Mouse (Mus musculus): ENCODE data around the gene Gm11634.

The Gm11634 gene

DNA sequence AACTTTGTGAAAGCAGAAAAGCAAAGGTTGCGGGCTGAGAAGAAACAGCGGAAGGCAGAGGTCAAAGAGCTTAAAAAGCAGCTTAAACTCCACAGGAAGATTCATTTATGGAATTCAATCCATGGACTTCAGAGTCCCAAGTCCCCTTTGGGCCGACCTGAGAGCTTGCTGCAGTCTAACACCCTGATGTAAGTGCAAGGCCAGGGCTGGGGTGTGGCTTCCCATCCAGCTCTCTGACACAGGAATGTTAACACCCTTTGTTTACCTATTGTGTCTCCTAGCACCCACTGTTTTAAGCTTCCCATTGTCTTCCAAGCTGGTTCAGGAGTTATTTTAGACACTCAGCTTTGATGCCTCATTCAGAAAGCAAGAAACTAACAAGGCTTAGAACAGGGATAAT lies 30.6 kb downstream of the Gm11634 start:
- no peak for DNase-seq (ENCODE audit: low read depth, low spot score)

DNA sequence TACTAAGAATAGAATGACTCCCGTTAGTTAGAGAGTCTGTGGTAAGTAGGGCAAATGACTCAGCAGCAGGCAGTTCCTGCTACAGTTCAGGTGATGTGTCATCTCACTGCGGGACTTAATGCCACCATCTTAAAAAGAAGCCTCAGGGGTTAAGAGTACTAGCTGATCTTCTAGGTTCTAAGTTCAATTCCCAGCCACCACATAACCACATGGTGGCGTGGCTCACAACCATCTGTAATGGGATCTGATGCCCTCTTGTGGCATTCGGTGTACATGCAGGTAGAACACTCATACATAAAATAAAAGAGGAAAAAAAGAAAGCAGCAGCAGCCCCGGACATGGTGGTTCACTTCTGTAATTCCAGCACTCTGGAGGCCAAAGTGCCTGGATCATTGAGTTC lies 36.7 kb downstream of the Gm11634 start:
- DNase-seq (ENCODE audit: low read depth, low spot score): no peak

DNA sequence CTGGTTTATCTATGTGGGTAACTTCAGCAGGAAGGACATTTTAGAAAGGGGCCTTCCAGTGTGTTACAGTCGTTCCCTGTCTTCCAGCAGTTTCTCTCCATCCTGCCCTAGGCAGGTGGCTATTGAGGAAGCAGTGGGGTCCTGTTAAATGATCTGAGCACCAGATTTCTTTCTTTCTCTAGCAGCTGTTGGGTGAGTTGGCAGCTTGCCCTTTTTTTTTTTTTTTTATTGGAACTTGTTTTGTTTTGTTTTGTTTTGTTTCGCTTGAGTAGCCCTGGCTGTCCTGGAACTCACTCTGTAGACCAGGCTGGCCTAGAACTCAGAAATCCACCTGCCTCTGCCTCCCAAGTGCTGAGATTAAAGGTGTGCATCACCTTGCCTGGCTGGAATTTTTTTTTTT lies 42.1 kb downstream of the Gm11634 start:
- DNase-seq (ENCODE audit: low read depth, low spot score): no peak

DNA sequence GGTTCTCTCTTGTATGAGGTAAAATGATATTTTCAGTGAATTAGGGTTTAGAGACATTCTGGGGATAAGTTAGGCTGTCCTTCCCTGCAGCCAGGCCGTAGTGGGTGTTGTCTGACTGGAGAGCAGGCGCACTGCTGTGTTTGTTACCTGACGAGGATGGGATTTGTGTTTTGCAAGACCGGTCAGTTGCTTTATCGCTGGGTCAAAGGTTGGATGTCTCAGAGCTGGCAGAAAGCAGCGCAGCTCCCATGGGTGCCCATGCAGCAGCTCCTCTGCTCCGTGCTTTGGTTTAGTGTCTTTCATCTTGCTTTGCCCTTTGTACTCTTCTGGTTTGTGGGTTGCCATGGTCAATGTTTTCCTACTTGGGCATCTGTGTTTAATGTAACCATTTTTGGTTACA lies 42.5 kb downstream of the Gm11634 start:
- DNase-seq (ENCODE audit: low read depth, low spot score): no peak

DNA sequence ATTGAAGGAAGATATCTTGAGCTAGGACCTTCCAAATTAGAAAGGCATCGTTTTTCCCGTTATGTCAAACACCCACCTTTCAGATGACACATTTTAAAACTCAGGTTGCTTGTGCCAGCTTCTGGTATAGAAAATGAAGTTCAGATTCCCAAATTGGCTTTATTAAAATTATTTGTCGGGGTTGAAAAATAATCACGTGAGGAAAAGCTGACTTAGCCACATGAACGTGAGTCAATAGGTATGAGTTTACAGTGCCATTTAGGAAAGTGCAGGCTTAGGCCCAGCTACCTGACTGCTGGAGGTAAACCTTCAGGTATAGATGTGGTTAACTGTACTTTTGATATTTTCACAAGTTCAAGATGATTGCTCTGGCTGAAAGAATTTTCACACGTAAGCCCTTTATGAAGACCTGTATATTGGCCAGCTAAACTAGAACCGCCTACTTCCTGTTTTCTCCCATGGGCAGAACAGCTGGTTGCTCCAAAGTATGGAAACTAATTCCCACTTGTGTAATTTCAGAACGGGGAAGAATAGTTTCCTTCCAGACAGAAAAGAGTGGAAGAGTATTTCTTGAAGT lies 45.6 kb downstream of the Gm11634 start:
- DNase-seq (ENCODE audit: low read depth, low spot score): no peak

DNA sequence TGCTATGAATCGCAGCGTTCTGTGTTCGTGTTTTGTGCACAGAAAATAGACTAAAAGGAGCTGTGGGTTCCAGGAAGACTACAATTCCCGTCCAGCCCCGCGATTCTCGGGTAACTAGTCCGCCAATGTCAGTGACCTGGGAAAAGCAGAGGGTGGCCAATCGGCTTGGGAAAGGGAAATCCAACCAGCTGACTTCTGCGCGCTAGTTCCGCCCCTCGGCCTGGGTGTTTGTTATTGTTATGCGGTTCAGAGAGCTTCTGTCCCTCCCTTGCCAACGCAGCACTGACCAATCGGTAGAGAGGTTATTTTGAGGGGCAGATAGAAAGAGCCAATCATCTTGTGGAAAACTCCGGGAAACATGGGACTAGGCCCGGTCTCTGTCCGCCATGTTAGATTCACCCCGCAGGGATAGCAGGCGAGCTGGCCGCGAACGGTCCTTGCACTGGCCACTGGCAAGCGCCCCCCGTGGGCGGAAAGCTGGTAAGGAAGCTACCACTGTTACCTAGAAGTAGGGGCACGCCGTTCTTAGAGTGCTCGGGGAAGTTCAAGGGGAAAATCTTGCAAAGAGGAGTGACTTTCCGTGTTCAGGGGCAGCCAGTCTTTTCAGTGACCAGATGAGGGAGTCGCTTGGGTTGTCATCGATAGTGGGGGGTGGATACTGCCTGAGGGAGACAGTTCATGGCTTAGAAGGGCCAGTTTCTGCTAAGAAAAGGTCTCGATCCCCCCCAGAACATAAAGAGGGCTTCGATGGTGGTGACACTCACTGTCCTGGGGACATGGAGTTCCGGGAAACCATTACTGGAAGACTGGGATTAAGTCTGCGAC lies 46.4 kb downstream of the Gm11634 start:
- DNase-seq (ENCODE audit: low read depth, low spot score): peak; percentile 99

DNA sequence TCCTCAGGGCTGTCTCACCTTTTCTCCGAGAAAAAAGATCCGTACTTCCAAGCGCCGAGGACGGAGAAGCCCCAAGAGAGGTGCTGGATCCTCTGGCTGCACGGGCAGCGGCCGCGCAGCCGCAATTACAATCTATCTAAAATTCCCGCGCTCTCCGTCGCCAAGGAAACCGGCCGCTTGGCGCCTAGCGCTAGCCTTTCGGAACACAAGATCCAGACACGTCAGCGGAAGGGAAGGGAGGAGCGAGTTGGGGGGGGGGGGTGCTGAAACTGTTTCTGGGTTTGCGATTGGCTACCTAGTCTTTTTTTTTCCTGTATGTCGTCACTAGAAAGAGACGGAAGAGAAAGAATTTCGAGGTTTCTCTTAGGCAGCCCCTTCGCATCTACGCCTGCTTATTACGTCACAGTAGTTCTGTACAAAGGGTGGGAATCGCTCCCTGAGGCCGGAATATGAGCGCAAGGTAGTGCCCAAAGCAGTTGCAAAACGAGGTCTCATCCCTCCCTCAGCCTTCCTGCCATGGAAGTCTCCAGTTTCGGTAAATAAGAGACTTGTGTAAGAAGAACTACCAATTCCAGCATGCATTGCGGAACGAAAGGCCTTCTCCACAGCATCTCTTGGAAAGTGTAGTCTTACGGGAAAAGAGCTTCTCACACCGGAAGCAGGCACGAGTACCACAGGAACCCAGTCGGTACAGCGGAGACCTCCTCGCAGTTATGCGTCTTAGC lies 47.1 kb downstream of the Gm11634 start, which contains the start of the genes Brca1 and Nbr1:
Gene Brca1, minus strand, starts transcription at position 205 of the 725 bp plus-strand sequence.
Gene Nbr1, plus strand, starts transcription at position 399 of the 725 bp plus-strand sequence.
- peak; percentile 99 for DNase-seq (ENCODE audit: low read depth, low spot score)

DNA sequence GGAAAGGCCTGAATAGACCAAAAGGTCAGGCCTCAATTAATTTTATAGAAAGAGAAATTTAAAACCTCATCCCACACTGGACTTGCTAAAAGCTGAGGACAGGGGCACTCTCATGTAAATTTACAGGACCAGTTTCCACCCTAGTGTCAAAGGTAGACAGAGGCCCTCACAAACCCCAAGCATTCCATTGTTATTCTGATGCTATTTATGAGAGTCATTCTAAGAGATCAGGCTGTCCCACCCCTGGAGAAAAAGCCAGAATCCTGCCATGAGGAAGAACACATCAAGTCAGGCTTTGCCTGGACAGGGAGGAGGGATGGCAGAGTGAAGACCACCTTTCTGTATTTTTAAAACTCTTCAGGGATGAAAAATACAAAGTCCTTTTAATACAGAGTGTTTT lies 50.5 kb downstream of the Gm11634 start:
- DNase-seq (ENCODE audit: low read depth, low spot score): no peak

DNA sequence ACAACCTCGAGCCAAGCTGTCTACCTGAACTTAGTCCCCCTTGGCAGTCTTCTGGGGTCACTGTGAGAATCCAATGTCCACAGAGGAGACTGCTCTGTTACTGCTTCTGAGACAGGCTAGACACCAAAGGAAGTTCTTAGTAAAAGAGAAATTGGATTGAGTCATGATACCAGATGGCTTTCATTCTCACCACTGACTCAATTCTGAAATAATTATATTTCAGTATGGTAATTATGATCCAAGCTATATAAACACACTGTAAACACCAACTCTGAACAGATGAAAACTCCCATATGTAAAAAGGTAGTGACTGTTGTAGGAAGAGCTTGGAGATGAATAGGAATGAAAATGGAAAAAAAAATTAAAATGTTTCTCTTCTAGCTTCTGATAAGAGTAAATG lies 54.9 kb downstream of the Gm11634 start:
- DNase-seq (ENCODE audit: low read depth, low spot score): peak; percentile 58
